In genomic region chr2:49355867-49356266, GRCm38 (mm10) we compare ENCODE assay signal across 15 mouse cellular contexts.
"Had no signal": no experiment of that assay in that cellular context is flagged by ENCODE, and none has a peak within 500 bp of the region (broad histone marks: within the 10 kb centered on the region; RNA-seq: fewer than 3 reads in every experiment).

No protein-coding gene starts in this region.

- H3K9ac ChIP-seq: liver, embryonic 15.5 days; midbrain, embryonic 13.5 days; neural tube, embryonic 13.5 days; stomach, embryonic 15.5 days had no signal

- H3K36me3 ChIP-seq: limb, embryonic 10.5 days; liver, embryonic 15.5 days; midbrain, embryonic 13.5 days; neural tube, embryonic 13.5 days; stomach, embryonic 15.5 days had no signal

- DNase-seq: kidney, adult 18-20 months; kidney, postnatal 10 days; kidney, postnatal 4 days; retina, postnatal 1 day; right cerebral cortex, postnatal 4 days; spleen, adult 18-20 months; thymus, adult 2 months; thymus, postnatal 36 days had no signal

- H3K4me1 ChIP-seq: liver, embryonic 15.5 days; midbrain, embryonic 13.5 days; neural tube, embryonic 13.5 days; stomach, embryonic 15.5 days had no signal

- H3K4me2 ChIP-seq: liver, embryonic 11.5 days; liver, embryonic 15.5 days; midbrain, embryonic 13.5 days; neural tube, embryonic 13.5 days; stomach, embryonic 15.5 days had no signal

- ATAC-seq: midbrain, embryonic 13.5 days had no signal

- H3K27ac ChIP-seq: layer of hippocampus, adult 2 months; limb, embryonic 10.5 days; liver, embryonic 15.5 days; midbrain, embryonic 13.5 days; neural tube, embryonic 13.5 days; stomach, embryonic 15.5 days had no signal

- H3K4me3 ChIP-seq: layer of hippocampus, adult 2 months; limb, embryonic 10.5 days; liver, embryonic 15.5 days; midbrain, embryonic 13.5 days; neural tube, embryonic 13.5 days; stomach, embryonic 15.5 days had no signal

- H3K27me3 ChIP-seq: liver, embryonic 15.5 days; midbrain, embryonic 13.5 days; neural tube, embryonic 13.5 days; stomach, embryonic 15.5 days had no signal

- H3K9me3 ChIP-seq: limb, embryonic 10.5 days; liver, embryonic 15.5 days; midbrain, embryonic 13.5 days; neural tube, embryonic 13.5 days; stomach, embryonic 15.5 days had no signal
